Mouse (Mus musculus) gastrocnemius, adult 2 months (tissue): ENCODE data around the gene Psmb9. TPM values are rescaled to one million over a fixed set of nuclear protein-coding genes. Genes with fewer than 3 reads are reported as not detected.
"Not testable (repeated sequence)": the region's sequence is repeated elsewhere in the genome, so short reads cannot be mapped to it uniquely, and the experiment has no call there.

Experiments used
- DNase-seq: peaks from one replicate; pipeline ENCODE4 v3.0.0; 2022
- H3K27ac ChIP-seq: fragments of 200-600 bp; 2 replicates; pipeline ENCODE4 v1.8.1; 2022; ENCODE audit warnings: mild to moderate bottlenecking
- H3K4me3 ChIP-seq: fragments of 200-600 bp; 2 replicates; pipeline ENCODE4 v1.8.1; 2022; ENCODE audit warnings: mild to moderate bottlenecking, moderate library complexity
- CTCF ChIP-seq: fragments of 200-600 bp; IDR thresholded peaks from 2 replicates; pipeline ENCODE4 v1.8.1; 2022; ENCODE audit warnings: antibody characterized with exemption, mild to moderate bottlenecking, moderate library complexity
- intact Hi-C: fragments of 180-260 bp; cut with DNase I; formaldehyde crosslinking; loops from one replicate; pipeline ENCODE4 v1.15.1; 2025
- total RNA-seq, 2 experiments: library from RNA; stranded (reverse); gene quantifications; 2 replicates each; pipeline ENCODE4 v1.2.3; 2021

The Psmb9 gene
- total RNA-seq, 2 experiments from 2014 or later: 1.4 to 1.7 TPM

DNA sequence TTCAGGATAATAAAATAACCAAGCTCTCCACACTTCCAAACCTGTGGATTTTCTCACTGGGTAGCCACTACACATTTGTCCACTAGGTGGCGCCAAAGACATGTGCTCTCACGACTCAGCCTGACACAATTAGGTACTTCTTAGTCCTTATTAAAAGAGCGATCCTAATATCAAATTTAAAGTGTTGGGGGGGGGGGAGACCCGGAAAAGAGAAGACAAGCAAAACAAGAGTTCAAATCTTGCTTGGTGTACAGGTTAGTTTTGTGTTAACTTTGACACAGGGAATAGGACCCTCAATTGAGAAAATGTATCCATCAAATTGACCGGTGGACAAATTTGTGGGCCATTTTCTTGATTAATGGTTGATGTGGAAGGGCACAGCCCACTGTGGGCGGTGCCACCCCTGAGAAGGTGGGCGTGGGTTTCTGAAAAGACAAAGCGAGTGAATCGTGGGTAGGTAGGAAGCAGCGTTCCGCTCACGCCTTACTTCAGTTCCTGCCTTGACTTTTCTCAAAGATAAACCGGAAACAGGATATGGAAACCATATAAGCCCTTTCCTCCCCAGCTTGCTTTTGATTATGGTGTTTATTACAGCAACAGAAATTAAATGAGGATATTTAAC lies 16.6 kb downstream of the Psmb9 start:
- peak; percentile 90 for TF ChIP-seq CTCF
- Histone ChIP-seq H3K4me3 (peak overlapping the region; percentile 52), H3K27ac (no peak overlapping the region)
- intact Hi-C loops: loop anchor here (1.0 to 10.0 kb wide), 4 partner anchors 34 to 134 kb away; partner anchors contain the start of gene H2-Eb1
- DNase-seq: peak; percentile 81

DNA sequence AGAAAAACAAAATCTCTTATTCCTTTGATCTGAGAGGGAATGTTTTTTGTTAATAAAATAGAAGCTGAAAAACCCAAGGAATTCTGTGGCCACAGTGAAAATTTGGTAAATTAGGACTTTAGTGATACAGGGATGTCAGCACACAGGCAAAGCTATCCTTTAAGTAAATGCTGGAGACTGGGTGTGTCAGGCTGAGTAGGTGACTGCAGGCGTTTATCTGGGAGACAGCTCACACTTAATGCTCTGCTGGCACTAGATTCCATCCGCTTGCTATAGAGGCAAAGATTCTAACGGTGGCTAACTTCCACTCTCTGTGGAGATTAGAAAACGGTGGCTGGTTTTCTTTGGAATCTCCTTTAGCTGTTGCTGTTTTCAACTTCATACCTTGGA lies 17.1 kb downstream of the Psmb9 start:
- no peak for TF ChIP-seq CTCF
- intact Hi-C loops: loop anchor here (1.0 to 10.0 kb wide), 4 partner anchors 34 to 134 kb away; partner anchors contain the start of gene H2-Eb1

DNA sequence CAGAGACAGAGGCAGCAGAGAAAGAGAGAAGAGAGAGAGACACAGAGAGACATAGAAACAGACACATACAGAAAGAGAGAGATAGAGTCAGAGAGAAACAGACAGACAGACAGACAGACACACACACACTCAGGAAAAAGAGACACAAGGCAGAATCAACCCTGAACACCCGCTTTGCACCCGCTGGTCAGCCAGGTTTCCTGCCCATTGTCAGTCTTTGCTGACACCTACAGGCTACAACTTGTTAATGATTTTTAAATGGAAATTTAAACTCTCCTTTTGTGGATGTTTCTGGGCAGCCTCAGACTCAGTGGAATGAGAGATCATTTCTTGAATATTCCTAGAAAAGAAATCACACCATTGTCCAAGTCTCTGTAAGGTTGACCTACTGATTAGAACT lies 18.3 kb downstream of the Psmb9 start:
- TF ChIP-seq CTCF: peak; percentile 74
- Histone ChIP-seq H3K4me3 (no peak overlapping the region), H3K27ac (no peak overlapping the region)
- intact Hi-C loops: loop anchor here (1.0 to 2.0 kb wide), 3 partner anchors 34 to 92 kb away; no protein-coding TSS in a partner anchor
- peak; percentile 53 for DNase-seq

More for the DNA sequence above, 17.1 kb downstream of the Psmb9 start:
- DNase-seq: no peak
- no peak overlapping the region for H3K27ac ChIP-seq
- H3K4me3 ChIP-seq: no peak overlapping the region

DNA sequence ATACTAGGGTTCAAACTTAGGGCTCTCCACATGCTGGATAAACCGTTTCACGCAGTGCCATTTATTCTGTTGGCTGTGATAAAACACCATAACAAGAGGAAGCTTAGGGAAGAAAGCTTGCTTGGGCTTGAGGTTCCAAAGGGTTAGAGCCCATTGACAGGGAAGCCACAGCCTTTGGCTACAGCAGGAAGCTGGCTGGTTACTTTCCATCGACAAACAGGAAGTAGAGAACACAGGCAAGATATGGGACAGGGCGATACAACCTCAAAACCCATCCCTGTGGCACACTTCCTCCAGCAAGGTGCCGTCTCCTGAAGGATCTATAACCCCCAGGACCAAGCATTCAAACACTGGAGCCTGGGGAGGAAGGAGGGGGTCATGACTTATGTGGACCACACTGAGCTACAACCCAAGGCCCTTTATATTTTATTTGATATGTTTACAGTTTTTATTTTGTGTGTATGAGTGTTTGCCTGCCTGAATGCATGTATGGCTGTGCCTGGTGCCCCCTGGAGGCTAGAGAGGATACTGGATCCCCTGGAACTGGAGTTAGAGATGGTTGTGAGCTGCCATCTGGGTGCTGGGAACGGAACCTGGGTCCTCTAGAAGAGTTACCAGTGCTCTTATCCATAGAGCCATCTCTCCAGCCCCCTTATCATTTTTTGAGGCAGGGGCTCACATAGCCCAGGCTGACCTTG lies 22.4 kb downstream of the Psmb9 start:
- intact Hi-C loops: no loop called here

DNA sequence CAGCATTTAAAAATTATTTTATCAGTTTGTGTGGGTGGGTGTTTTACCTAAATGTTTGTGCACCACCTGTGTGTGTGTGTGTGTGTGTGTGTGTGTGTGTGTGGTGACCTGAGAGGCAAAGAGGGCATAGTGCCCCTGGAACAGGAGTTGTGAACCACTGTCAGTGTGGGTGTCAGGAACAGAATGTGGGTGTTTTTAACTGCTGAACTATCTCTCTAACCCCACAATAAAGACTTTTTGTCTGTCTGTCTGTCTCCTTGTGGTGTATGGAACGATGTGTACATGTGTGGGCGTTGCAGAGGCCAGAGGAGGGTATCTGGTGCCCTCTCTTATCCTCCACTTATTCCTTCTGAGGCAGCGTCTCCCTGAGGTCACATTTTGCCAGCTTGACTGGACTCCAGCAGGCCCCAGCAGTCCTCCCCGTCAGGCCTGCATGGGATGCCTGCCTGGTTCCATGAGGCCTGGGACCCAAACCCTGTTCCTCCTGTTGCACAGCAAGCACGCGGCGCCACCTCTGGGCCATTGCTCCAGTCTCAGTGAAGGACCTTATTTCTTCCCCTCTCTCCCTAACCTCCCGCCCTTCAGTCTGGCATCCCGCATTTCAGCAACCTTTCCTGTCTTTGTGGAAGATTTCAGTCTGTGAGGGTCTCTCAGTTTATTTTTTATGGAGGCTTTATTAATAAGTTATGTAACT lies 23.2 kb downstream of the Psmb9 start:
- DNase-seq: no peak
- TF ChIP-seq CTCF: peak; percentile 23; the same call in 1 of the 2 replicates
- intact Hi-C loops: no loop called here
- H3K27ac ChIP-seq: no peak overlapping the region
- no peak overlapping the region for H3K4me3 ChIP-seq

More for the DNA sequence above, 22.4 kb downstream of the Psmb9 start:
- peak; percentile 35; the same call in 1 of the 2 replicates for TF ChIP-seq CTCF
- no peak overlapping the region for H3K27ac ChIP-seq
- no peak overlapping the region for H3K4me3 ChIP-seq
- no peak for DNase-seq

DNA sequence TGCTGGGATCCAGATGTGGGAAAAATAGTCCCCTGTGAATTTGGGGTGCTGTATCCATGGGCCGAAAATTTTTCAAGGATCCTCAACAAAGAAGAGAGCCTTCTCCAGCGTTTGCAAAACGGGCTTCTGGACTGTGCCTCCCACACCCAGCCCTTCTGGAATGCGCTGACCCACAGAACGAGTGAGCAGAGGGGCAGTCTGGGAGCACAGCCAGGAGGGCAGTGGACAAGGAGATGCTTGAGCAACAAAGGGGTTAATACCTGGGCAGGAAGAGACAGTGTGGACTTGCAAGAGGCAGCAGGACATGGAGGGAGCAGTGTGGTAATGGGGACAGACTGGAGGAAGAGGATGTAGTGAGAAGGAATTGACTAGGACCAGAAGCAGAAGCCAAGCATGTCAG lies 32.0 kb downstream of the Psmb9 start:
- no peak for DNase-seq
- H3K4me3 ChIP-seq: no peak overlapping the region
- no peak for TF ChIP-seq CTCF
- H3K27ac ChIP-seq: no peak overlapping the region
- intact Hi-C loops: no loop called here

DNA sequence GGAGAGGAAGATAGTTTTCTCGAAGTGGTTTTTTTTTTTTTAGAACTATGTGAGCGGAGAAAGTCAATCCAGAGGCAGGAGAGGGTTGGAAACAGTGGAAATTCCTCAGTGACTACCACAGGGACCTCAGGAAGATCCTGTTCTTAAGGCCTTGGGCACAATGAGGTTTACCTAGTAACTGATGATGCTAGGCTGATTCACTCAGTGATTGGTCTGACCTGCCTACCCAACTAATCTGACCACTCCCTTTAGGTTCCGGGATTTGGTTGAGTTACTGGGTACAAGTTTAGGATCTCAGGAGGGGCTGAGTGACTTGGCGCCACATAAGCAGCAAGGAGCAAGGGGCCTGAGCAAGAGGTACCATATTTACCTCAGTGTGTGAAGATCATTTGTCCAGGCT lies 34.6 kb downstream of the Psmb9 start, which contains the start of gene H2-DMb1:
Gene H2-DMb1, plus strand, starts transcription at position 150 of the 400 bp plus-strand sequence.
- no peak for DNase-seq
- TF ChIP-seq CTCF: no peak
- Histone ChIP-seq H3K4me3 (peak within 1 kb of the TSS; percentile 17; the same call in 1 of the 2 replicates), H3K27ac (no peak within 1 kb of the TSS)
- intact Hi-C loops: no loop called here

DNA sequence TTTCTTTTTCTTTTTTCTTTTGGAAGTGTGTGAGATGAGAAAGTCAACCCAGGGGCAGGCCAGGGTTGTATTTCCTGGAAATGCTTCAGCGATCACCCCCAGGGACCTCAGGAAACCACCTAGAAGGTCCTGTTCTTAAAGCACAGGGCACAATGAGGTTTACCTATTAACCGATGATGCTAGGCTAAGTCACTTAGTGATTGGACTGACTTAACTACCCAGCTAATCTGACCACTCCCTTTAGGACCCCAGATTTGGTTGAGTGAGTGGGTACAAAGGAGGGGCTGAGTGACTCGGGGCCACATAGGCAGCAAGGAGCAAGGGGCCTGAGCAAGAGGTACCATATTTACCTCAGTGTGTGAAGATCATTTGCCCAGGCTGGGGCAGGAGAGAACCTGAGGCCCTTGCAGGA lies 42.6 kb downstream of the Psmb9 start:
- intact Hi-C loops: no loop called here
- DNase-seq: no peak
- no peak for TF ChIP-seq CTCF
- Histone ChIP-seq H3K4me3 (no peak overlapping the region), H3K27ac (no peak overlapping the region)

DNA sequence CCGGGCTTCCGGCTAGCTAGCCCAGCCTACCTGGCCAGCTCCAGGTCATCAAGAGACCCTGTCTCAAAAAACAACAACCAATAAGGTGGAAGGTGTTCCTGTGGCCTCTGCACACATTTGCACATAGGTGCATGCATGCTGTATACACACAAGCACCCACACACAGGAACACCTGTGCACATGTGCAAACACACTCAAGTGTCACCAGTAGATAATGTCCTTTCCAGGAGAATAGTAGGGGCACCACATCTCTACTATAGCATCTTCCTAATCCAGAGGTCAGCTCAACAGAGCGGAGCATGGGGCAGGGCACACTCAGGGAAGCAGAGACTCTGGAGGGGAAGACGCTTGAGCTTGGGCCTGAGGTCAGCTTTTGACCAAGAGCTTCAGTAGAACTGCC lies 43.3 kb downstream of the Psmb9 start:
- H3K4me3 ChIP-seq, intact Hi-C loops, H3K27ac ChIP-seq, DNase-seq: not testable (repeated sequence)

DNA sequence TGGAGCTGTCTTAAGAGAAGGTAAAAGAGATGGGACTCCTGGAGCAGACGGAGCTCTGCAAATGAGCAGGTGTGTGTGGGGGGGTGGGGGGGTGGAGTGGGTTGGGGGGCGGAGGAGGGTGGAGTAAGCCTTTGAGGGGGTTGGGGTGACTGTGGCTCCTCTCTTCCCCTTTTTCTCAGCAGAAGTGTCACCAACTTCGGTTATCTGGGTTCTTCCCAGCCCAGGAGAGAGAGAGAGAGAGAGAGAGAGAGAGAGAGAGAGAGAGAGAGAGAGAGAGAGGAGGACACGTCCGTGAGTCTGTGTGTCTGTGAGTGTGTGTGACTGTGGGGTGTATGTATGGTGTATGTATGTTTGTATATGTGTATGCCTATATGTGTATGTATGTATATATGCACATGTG lies 44.1 kb downstream of the Psmb9 start:
- TF ChIP-seq CTCF: no peak
- DNase-seq: no peak
- Histone ChIP-seq H3K27ac (no peak overlapping the region), H3K4me3 (no peak overlapping the region)
- intact Hi-C loops: no loop called here

DNA sequence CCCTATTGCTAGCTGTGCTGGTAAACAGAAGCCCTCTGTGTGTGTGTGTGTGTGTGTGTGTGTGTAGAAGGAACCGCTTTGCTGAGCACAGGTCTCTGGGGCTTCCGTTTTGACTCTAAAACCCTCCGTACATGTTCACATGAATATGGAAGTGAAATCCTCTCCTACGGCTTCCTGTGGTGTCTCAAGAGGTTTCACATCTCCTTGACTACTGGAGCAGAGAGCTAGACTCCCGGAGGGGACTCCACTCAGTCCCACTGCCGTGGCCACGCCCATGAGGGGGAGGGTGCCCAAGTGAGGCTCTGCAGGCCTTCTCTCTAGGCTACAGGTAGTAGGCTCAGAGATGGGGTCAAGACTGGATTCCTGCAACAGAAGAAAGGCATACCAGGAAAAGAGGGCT lies 44.5 kb downstream of the Psmb9 start, which contains the start of gene H2-DMb2:
Gene H2-DMb2, plus strand, starts transcription at position 275 of the 400 bp plus-strand sequence.
- intact Hi-C loops: no loop called here
- Histone ChIP-seq H3K4me3 (no peak within 1 kb of the TSS), H3K27ac (peak within 1 kb of the TSS; percentile 38)
- TF ChIP-seq CTCF: no peak
- DNase-seq: peak; percentile 68

DNA sequence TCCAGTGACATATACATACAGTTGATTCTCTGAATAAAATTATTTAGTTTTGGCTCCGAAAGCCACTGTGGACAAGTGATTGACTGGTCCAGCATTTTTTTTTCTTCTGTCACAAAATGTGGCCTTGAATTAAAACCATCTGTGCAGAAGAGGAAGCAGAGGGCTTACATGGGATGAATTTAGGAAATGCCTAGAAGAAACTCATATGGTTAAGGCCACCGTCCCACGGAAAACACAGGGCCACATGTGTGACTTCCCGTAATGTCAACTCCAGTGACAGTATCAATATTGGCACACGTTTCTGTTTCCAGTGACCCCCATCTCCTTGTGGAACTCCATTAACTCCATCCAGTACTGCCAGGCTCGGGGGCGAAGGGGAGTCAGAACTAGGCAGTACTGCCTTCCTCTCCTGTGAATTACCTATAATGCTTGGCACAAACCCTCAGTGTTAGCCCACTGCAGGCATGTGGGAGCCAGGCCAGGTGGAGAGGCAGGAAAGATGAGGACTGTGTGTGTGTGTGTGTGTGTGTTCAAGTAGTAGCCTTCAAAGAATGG lies 45.0 kb downstream of the Psmb9 start:
- no peak for TF ChIP-seq CTCF
- intact Hi-C loops: no loop called here
- no peak for DNase-seq
- Histone ChIP-seq H3K4me3 (no peak overlapping the region), H3K27ac (peak overlapping the region; percentile 38)
